Mouse (Mus musculus) layer of hippocampus, adult 18-20 months (tissue): ENCODE measurements at regions not wholly inside any gene's neighbourhood (a gene's known extent, or its start where the extent isn't known, plus 50 kb on each side); places are given as distances from the start of the nearest gene placed in this dataset.

Experiments used
- DNase-seq, 2 experiments: peaks; one replicate each; pipeline ENCODE4 v3.0.0; 2022; ENCODE audit warnings: low spot score in 2 of 2

DNA sequence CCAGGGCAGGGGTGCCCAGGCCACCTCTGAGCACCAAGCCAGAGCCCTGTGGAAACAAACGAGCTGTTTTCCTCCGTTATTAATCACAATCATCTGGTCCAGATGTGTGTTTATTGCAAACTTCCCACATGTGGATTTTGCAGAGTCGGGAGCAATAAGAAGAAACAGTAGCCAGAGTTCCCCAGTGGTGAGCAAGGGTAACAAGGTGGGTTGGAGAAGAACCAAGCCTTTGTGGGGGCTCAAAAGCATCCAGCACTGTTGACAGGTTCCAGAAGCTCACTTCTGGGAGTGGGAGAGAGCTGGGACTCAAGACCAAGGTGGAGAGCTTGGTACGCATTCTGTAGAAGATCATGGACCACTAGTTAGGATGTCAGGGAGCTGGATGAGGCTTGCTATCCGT lies 63.6 kb downstream of the Hif1an start:
- no peak for DNase-seq

DNA sequence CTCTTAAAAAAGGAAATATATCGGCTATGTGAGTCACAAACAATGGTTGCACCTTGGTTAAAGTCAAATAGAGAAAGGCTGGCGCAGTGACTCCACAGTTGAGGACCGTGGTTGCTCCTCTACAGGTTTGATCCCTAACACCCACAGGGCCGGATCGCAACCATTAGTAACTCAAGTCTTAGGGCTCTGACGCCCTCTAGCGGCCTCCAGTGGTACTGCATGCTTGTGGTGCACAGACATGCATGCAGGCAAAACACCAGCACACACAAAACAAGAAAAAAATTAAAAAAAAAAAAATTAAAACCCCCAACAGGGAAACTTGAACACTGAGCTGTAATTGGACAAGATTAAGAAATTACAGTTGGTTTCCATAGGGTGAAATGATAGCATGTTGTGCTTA lies 67.1 kb downstream of the Hif1an start:
- no peak for DNase-seq

GRCm38 (mm10) chr19:44631356-44632007 lies 68.8 kb downstream of the Hif1an start:
- no peak for DNase-seq

DNA sequence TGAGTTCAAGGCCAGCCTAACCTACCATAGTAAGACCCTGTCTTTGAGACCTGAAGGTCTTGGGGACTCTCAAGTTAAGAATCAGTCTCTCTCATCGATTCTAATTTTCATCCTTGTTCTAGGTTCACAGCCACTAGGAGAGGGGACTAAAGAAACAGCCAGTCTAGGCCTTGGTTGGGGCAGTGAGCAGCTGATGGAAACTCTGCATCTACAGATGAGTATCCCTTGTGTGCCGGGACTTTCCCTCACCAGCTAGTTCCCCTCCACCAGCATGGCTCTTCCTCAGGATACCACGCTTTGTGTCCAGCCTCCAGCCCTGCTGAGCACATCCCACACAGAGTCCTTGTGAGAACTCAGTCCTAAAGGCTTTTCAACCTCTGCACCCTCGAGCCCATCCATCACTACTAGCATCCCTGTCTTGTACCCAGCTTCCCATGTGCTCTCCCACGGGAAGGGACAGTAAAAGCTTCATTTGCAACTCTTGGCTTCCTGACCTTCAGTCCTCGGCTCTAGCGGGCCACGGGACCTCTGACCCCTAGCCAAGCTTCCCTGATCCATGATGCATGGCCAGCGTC lies 74.6 kb downstream of the Hif1an start:
- DNase-seq = no peak

DNA sequence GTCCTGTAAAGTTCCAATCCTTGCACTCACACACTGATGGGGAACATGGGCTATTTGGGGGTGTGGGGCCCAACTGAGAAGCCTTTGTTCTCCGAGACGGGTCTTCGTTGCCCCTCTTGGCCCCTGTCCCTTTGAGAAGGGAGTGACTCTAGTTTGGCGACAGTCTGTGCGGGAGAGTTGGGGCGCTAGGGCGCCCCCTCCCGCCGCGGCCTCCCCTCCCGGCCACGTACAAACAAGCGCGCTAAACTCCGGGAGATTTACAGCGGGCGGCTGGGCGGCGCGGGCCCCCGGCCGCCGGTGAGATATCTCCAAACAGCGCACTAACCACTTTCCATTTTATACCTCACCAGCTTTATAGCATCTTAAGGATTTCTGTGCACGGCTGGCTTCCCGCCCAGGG lies 77.4 kb downstream of the Hif1an start:
- no peak for DNase-seq

- DNase-seq = no peak
These were observed 77.9 kb downstream of the Hif1an start for GRCm38 (mm10) chr19:44640551-44640950.

GRCm38 (mm10) chr19:44642294-44642693 lies 79.6 kb downstream of the Hif1an start:
- DNase-seq = no peak

DNA sequence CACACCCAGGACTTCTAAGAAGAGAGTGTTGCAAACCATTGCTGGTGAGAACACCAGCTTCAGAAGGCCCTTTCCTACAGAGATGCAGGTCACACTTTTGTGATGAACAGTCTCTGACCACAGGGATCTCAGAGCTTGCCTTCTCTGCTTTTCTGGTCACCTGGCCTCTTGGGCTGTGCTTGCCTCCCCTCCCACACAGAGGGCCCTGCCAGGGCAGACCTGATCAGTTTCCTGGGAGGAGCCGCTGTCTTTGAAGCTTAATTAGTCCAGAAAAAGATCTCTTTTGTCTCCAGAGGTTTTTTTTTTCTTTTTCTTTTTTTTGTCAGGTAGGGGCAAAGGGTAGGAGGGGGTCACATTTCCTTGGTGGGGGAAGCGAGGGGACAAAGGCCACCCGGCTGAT lies 81.7 kb downstream of the Hif1an start:
- DNase-seq = no peak

DNA sequence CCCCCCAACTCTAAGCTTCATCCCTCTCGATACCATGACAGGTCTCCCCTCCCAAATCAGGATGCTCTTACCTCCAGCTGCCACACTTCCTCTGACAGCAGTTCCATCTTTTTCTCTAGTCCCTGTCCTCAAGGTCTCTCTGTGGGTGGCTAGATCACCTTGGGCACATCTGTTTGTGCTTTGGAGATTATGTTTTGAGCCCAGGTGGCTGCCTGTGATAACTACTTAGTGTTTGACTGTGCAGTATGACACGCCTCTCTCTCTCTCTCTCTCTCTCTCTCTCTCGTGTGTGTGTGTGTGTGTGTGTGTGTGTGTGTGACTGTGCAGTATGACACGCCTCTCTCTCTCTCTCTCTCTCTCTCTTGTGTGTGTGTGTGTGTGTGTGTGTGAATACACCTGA lies 82.3 kb downstream of the Hif1an start:
- DNase-seq = no peak

DNA sequence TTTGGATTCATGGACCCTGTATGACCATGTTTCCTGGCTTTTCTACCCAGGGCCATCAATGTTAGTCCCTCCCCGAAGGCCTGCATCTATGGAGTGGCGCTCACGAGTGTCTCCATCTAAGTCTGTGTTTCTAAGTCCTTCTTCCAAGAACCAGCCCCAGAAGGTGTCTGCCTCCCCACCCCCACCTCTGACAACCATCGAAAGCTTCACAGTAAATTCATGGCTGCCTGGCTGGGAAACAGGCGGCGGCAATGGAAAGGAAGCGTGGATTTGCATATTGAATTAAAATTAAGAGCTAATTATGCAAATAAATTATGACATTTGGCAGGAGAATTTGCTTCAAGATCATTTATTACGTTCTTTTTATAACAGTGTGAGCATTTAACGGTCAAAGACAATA lies 83.9 kb downstream of the Hif1an start:
- DNase-seq = peak in 1 of 2 experiments; percentile 12

DNA sequence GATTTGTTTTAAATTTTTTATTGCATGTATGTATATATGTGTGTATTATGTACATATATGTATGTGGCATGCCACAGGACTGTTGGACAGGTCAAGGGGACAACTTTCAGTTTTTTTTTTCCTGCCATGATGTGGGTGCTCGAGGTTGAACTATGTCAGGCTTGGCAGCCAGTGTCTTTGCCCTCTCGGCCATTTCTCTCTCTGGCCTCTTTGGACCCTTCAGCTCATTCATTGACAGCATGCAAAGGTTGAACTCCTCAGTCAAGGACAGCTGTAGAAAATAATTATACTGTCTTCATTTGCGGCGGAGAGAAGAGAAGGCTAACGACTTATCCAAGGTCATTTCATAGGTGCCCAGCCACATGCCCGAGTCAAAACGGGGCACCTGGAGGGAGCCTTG lies 86.6 kb downstream of the Hif1an start:
- no peak for DNase-seq

DNA sequence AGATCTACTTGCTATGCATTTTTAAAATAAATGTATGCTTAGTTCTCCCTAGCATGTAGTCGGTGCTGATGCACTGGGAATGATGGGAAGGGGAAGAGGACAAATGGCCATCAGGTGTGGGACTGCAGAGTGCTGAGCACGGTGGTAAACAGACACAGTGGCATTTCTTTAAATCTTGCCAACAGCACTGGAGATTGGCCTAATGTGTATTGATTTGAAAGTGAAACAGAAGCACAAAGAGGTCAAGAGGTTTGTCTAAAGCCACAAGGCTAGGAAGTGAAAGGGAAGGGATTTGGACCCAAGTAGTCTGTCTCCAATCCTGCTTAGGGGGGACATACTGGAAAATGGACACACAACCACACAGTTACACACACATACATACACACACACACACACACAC lies 88.2 kb downstream of the Hif1an start:
- DNase-seq = no peak

GRCm38 (mm10) chr19:44651605-44652004 lies 89.0 kb downstream of the Hif1an start:
- no peak for DNase-seq

DNA sequence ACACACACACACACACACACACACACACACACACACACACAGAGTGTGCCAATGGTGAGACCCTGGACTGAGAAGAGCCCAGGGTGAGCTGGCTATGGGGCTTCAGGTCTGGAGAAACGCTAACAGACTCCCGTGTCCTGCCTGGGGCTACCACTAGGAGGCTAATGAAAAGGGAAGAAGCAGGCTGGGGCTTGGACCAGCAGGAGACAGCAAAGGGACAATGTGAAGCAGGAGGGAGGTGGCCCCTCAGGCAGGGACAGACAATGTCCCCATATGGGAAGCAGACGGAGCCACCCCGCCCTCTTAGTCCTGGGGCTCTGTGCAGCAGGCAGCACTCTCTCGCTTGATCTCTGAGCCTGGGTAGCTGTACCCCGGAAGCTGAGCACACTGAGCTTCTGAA lies 93.1 kb downstream of the Hif1an start:
- no peak for DNase-seq

GRCm38 (mm10) chr19:44659316-44659715 lies 96.5 kb upstream of the Pax2 start:
- DNase-seq = no peak

GRCm38 (mm10) chr19:44669535-44669958 lies 86.3 kb upstream of the Pax2 start:
- no peak for DNase-seq

DNA sequence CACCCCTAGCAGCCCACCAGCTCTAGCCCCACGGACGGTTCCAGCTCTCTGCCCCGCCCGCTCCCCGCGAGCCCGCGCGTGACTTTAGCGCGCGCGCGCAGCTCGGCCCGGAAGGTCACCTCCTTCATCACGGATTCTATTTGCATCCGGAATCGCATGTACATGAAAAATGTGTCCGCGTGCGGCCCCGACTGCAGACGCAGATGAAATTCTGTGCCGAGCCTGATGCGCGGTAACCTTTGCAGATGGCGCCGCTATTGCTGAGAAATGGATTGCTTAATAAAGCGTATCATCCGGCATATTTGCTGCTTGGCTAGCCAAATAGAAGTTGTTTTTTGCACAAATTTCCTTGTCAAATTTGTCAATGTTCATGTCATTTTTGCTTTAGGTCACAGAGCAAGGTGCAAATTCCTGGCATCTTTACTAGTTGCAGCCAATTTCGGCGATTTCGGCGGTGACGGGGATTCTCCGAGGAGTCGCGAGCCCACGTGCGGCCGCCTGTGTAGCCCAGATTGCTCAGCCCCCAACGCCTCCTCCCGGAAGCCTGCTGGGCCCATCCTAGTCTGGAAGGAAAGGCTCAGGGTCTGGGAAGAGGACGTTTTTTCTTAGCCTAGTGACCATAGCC lies 81.1 kb upstream of the Pax2 start:
- DNase-seq = peak in 1 of 2 experiments; percentile 39

- DNase-seq = no peak
These were observed 79.2 kb upstream of the Pax2 start for GRCm38 (mm10) chr19:44676555-44677120.

DNA sequence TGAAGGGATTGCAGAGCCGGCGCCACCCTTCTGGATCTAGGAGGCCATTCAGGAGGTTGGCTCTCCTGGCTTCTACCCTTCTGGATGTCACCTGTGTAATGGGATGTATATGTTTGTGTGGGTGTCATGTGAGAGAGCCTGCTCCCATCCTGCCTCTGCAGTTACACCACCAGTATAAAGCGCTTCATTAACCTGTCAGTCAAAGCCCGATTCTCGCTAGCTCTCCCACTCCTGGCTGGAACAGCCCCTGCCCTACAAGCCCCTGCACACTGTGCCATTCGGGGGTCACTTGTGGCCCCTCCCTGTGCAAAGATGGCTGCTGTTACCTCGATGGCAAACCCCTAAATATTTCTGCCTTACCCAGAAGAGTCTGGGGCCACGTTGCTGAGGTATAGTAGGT lies 78.5 kb upstream of the Pax2 start:
- no peak for DNase-seq

DNA sequence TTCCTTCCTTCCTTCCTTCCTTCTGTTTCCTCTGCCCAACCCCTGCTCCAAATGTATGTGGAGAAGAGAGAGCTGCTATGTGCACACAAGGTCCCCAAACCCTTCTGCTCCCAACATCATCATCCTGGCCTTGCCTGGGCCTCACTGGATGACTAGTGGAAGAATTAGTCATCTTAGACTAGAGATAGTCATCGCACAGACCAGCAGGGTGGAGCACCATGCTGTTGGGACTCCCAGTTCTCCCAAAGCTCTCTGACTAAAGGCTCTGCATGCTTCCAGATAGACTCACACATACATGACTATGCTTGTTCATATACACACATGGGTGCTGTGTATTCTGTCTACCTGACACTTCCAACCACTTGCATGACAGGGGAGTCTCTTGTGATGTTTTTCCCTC lies 77.2 kb upstream of the Pax2 start:
- no peak for DNase-seq

DNA sequence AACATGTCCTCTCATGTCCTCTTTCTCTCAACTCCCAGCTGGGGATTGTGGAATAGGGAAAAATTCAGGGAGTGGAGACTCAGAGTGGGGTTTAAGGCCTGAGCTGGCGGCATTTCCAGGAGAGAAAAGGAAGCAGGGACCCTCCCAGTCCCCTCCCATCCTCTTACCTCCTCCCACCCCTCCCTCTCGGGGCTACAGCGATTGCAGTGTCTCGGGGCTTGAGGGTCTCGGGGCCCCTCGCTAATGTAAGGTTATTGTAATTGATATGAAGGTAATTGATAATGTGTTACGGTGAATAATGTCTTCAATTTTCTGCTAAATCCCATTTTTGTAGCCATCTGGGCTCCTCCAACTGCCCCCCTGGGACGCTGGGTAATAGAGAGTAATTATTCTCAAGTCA lies 74.2 kb upstream of the Pax2 start:
- DNase-seq = no peak

GRCm38 (mm10) chr19:44683191-44683590 lies 72.7 kb upstream of the Pax2 start:
- no peak for DNase-seq

DNA sequence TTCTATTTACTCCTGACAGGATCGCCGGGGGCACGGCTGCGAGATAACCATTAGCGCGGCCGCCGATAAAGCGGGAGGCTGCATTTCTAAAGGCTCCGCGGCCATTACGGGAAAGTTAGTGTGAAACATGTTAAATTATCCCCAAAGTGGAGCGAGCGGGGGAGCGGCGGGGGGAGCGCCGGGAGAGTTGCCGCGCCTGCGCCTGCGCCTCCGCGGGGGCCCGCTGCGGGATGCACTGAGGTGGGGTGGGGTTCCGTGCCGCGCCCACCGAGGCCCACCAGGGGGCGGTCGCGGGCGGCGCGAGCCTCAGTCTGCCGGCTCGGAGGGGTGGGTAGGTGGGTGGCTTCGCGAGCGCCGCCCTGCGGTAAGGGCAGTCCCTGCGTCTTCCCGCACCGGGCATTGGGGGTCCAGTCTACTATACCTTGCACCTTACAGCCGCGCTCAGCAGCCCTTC lies 71.8 kb upstream of the Pax2 start:
- DNase-seq = peak; percentile 35 to 55
